ENCODE assay signal across 21 mouse cellular contexts in genomic region chr7:99340736-99341135, GRCm38 (mm10).
"Had no signal": no experiment of that assay in that cellular context is flagged by ENCODE, and none has a peak within 500 bp of the region (broad histone marks: within the 10 kb centered on the region; RNA-seq: fewer than 3 reads in every experiment).

No protein-coding gene starts in this region.

- DNase-seq: liver, embryonic 13.5 days; liver, postnatal 0 days; lung, adult 2 months; lung, postnatal 14 days; lung, postnatal 36 days; midbrain, embryonic 14.5 days; retina, postnatal 1 day; right cerebral cortex, adult 18-20 months; right cerebral cortex, postnatal 25 days; right cerebral cortex, postnatal 4 days; spleen, adult 18-20 months; thymus, adult 18-20 months; thymus, postnatal 14 days; thymus, postnatal 36 days had no signal

- H3K27ac ChIP-seq: liver, embryonic 13.5 days; liver, embryonic 15.5 days; lung, embryonic 15.5 days; macrophage; neural tube, embryonic 13.5 days had no signal

- H3K4me1 ChIP-seq: liver, embryonic 13.5 days; liver, embryonic 15.5 days; lung, embryonic 15.5 days; megakaryocyte, embryonic 14.5 days; neural tube, embryonic 15.5 days had no signal

- H3K4me3 ChIP-seq: liver, embryonic 13.5 days; liver, embryonic 15.5 days; lung, embryonic 15.5 days; megakaryocyte, embryonic 14.5 days; neural tube, embryonic 13.5 days; neural tube, embryonic 15.5 days had no signal

- H3K4me2 ChIP-seq: liver, embryonic 13.5 days; liver, embryonic 15.5 days; lung, embryonic 15.5 days; neural tube, embryonic 13.5 days; neural tube, embryonic 15.5 days had no signal

- H3K9me3 ChIP-seq: liver, embryonic 13.5 days; liver, embryonic 15.5 days; lung, embryonic 15.5 days; neural tube, embryonic 13.5 days; neural tube, embryonic 15.5 days had no signal

- ATAC-seq: liver, postnatal 0 days; lung, postnatal 0 days had no signal

- H3K27me3 ChIP-seq: liver, embryonic 13.5 days; liver, embryonic 15.5 days; lung, embryonic 15.5 days; neural tube, embryonic 13.5 days; neural tube, embryonic 15.5 days had no signal

- H3K9ac ChIP-seq: liver, embryonic 13.5 days; liver, embryonic 15.5 days; liver, postnatal 0 days; lung, embryonic 15.5 days; neural tube, embryonic 13.5 days; neural tube, embryonic 15.5 days had no signal

- H3K36me3 ChIP-seq: liver, embryonic 13.5 days; liver, embryonic 15.5 days had no signal
